Mouse (Mus musculus) bone marrow macrophage, adult 2 months (primary cell): ENCODE data around the gene Tmem89.

Experiments used
- CTCF ChIP-seq: IDR thresholded peaks from 2 replicates; pipeline ENCODE4 v1.5.1; 2012; ENCODE audit warnings: low read depth, mild to moderate bottlenecking, low read length, moderate library complexity
- POLR2A ChIP-seq: IDR thresholded peaks from 2 replicates; pipeline ENCODE4 v1.6.1; 2012; ENCODE audit warnings: mild to moderate bottlenecking, low read depth, low read length, borderline replicate concordance

- TF ChIP-seq CTCF (no peak), POLR2A (no peak)
These were observed 35.0 kb downstream of the Tmem89 start for GRCm38 (mm10) chr9:108949231-108949966.
